Mouse (Mus musculus): ENCODE data around the gene Sbno1. TPM values are rescaled to one million over a fixed set of nuclear protein-coding genes. Genes with fewer than 3 reads are reported as not detected.
"Not testable (repeated sequence)": the region's sequence is repeated elsewhere in the genome, so short reads cannot be mapped to it uniquely, and the experiment has no call there.

Gene Sbno1
- polyA plus RNA-seq, 1 experiment from 2014 or later, result 65.5 TPM

DNA sequence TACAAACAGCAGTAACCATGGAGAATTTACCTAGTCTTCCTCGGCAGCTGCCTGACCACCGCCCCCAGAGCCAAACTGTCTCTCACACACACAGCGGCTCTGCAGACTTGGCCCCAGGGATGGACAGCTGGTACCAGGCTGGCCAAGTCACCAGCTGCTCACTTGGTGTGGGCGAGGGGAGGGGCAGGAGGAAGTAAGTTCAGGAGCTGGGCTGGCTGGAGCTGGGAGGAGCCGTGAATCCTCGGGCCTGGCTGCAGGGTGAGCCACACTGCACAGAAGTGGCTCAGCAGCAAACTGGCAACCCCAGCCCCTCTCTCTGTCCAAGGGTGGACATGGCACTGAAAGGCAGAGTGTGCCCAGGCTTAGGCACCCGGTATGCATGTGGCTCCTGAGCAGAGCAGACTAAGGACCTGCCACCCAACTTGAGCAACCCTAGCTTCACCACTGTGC is 74.7 kb downstream of the Sbno1 start:
- H3K27ac ChIP-seq, result peak overlapping the region; percentile 99
- ATAC-seq (replicated peaks; ENCODE audit: insufficient number of reproducible peaks, insufficient read depth, low FRiP score, low read depth), result no peak
- 31% methylated on average over 6 of the region's 7 CpGs for WGBS

DNA sequence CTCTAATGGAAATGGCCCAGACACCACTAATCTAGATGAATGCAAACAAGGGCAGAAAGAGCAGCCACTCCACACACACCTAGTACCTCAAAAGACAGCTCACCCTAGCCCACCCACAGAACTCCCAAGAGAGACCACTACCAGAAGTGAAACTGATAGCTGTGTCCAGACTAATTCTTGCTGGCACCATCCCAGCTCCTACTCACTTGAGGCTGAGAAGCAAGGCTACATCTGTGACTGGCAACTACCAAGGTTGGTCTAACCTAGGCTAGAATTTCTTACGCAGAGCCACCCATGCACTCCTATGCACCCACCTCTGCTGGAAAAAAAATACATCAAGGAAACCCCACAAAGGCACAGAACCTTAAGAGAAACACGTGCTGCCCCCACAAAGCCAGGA is 75.5 kb downstream of the Sbno1 start:
- H3K36me3 ChIP-seq, result peaks cover 29% of the 10 kb centered on the region
- H3K27me3 ChIP-seq, result no peaks in the 10 kb centered on the region
- 79% methylated on average over 2 of the region's 2 CpGs for WGBS
- no peaks in the 10 kb centered on the region for H3K9me3 ChIP-seq (replicated peaks)
- peaks cover 25% of the 10 kb centered on the region for H3K4me1 ChIP-seq (replicated peaks)
- H3K4me3 ChIP-seq, result no peak overlapping the region
- no peak overlapping the region for H3K9ac ChIP-seq
- no peak for ATAC-seq (replicated peaks; ENCODE audit: insufficient number of reproducible peaks, insufficient read depth, low FRiP score, low read depth)
- peak overlapping the region; percentile 94; the same call in 1 of the 2 replicates for H3K4me2 ChIP-seq
- H3K27ac ChIP-seq, result peak overlapping the region; percentile 99

More for the DNA sequence above, 74.7 kb downstream of the Sbno1 start:
- peak overlapping the region; percentile 94 for H3K4me2 ChIP-seq
- H3K27me3 ChIP-seq, result no peaks in the 10 kb centered on the region
- H3K36me3 ChIP-seq, result peaks cover 26% of the 10 kb centered on the region
- peak overlapping the region; percentile 99; the same call in 1 of the 2 replicates for H3K9ac ChIP-seq
- H3K4me1 ChIP-seq (replicated peaks), result peaks cover 27% of the 10 kb centered on the region
- peak overlapping the region; percentile 97 for H3K4me3 ChIP-seq
- H3K9me3 ChIP-seq (replicated peaks), result no peaks in the 10 kb centered on the region

DNA sequence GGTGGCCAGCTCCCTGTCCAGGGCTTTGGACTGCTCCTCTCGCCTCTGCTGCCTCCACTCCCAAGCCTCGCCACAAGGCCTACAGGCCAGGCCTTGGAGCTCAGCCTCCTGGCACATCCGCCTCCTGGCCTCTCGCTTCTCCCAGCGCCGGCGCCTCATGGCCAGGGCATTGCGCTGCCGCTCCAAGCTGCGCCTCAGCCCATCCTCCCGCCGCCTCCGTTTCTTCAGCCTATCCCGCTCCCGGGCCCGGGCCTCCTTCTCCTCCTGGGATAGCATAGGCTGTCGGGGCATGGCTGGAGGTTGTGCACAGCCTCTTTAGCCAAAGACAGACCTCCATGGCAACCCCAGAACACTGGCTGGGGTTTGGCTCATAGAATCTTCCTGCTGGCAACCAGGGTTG is 76.6 kb downstream of the Sbno1 start:
- H3K27ac ChIP-seq, result no peak overlapping the region
- no peak overlapping the region for H3K4me3 ChIP-seq
- WGBS, result 95% methylated on average over 17 of the region's 17 CpGs
- H3K9ac ChIP-seq, result no peak overlapping the region
- H3K27me3 ChIP-seq, result no peaks in the 10 kb centered on the region
- no peak for ATAC-seq (replicated peaks; ENCODE audit: insufficient number of reproducible peaks, insufficient read depth, low FRiP score, low read depth)
- peaks cover 25% of the 10 kb centered on the region for H3K4me1 ChIP-seq (replicated peaks)
- H3K9me3 ChIP-seq (replicated peaks), result no peaks in the 10 kb centered on the region
- H3K4me2 ChIP-seq, result no peak overlapping the region
- peaks cover 38% of the 10 kb centered on the region for H3K36me3 ChIP-seq

DNA sequence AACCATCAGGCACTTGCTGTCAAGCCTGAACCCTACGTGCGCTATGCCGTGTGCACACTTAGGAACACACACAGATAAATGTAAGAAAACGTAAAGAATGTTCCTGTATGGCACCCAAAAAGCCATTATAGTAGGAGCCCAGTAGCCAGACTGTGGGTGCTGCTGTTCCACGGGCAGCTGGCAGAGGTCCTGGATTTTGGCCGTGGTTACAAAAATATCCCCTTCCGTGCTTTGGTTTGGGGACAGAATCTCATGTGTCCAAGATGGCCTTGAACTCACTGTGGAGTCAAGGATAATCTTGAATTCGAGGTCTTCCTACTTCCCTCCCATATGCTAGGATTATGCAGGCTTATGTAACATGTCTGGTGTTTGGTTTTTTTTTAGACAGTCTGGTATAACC is 82.9 kb downstream of the Sbno1 start:
- Histone ChIP-seq H3K4me2 (no peak overlapping the region), H3K27ac (no peak overlapping the region), H3K4me3 (no peak overlapping the region), H3K9me3 (replicated peaks) (no peaks in the 10 kb centered on the region), H3K27me3 (no peaks in the 10 kb centered on the region), H3K9ac (no peak overlapping the region), H3K4me1 (replicated peaks) (peaks cover 14% of the 10 kb centered on the region), H3K36me3 (peaks cover 27% of the 10 kb centered on the region)
- WGBS, result 77% methylated on average over 8 of the region's 8 CpGs
- no peak for ATAC-seq (replicated peaks; ENCODE audit: insufficient number of reproducible peaks, insufficient read depth, low FRiP score, low read depth)

DNA sequence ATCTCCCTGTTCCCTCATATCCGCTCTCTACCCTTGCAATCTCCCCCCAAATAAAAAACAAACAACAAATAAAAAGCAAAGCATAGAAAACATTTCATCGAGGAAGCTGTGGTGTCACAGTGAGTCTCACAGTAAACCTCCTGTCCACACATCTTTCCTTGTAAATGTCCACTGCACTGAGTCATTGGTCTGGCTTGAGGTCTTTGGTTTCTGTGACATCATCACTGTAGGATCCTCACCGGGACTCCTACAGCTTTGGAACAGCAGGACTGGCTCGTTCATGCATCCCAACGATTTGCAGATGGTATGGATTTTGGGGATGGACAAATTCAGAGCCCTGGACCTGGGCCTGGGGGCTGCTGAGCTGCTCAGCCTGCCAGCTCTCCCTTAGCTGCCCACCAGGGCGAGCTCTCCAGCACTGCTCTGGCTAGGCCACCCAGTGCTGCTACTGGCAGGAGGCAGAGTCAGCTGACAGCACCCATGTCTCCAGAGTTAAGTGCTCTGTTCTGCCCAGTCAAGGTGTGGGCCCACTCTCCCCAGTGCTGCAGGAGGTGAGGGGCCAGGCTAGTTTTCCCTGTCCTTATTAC is 84.0 kb downstream of the Sbno1 start:
- Histone ChIP-seq H3K4me1 (replicated peaks) (peaks cover 22% of the 10 kb centered on the region), H3K36me3 (peaks cover 23% of the 10 kb centered on the region)
- H3K27me3 ChIP-seq; H3K9ac ChIP-seq; H3K4me3 ChIP-seq; H3K4me2 ChIP-seq; H3K9me3 ChIP-seq (replicated peaks); ATAC-seq (replicated peaks; ENCODE audit: insufficient number of reproducible peaks, insufficient read depth, low FRiP score, low read depth); H3K27ac ChIP-seq: not testable (repeated sequence)
- 61% methylated on average over 6 of the region's 6 CpGs for WGBS

DNA sequence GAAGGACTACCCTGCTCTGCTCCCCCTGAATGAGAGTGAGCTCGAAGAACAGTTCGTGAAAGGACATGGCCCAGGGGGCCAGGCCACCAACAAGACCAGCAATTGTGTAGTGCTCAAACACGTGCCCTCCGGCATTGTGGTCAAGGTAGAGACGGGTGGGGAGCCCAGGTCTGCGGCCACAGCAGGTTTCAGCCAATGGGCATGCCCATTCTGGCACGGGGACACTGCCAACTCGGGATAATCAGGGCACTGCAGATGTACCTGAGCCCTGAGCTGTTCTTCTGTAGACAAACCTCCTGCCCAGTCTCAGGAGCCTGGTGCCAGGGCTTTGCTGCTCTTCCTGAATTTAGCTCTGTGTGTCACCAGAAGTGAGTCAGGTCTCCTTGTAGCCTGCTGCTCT is 87.0 kb downstream of the Sbno1 start:
- Histone ChIP-seq H3K27ac (0 out of 2 replicates have a peak overlapping the region, but pooled peaks have one; percentile 3), H3K4me3 (no peak overlapping the region), H3K36me3 (peaks cover 4% of the 10 kb centered on the region; the same call in 1 of the 2 replicates), H3K27me3 (no peaks in the 10 kb centered on the region), H3K9me3 (replicated peaks) (no peaks in the 10 kb centered on the region), H3K4me1 (replicated peaks) (peaks cover 39% of the 10 kb centered on the region), H3K4me2 (no peak overlapping the region), H3K9ac (no peak overlapping the region)
- ATAC-seq (replicated peaks; ENCODE audit: insufficient number of reproducible peaks, insufficient read depth, low FRiP score, low read depth), result no peak
- 92% methylated on average over 8 of the region's 8 CpGs for WGBS

DNA sequence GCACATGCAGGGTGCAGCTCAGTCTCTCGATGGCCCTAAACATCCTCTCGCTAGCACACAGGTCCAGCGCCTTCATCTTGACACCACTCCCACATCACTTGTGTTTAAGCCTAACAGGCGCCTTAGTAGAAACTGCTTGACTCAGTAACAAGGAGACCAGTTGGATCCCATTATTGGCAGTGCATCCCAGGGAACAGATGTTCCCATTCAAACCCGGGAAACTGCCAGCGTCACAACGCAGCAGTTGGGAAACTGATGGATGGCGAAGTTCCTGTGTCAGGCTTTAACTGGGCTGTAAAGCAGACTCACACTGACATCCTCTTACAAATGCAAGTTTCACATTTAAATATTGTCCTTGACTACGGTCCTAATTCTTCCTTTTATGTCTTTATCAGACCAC is 87.9 kb downstream of the Sbno1 start:
- 68% methylated on average over 9 of the region's 9 CpGs for WGBS
- H3K36me3 ChIP-seq, result peaks cover 4% of the 10 kb centered on the region; the same call in 1 of the 2 replicates
- peaks cover 44% of the 10 kb centered on the region for H3K4me1 ChIP-seq (replicated peaks)
- no peaks in the 10 kb centered on the region for H3K9me3 ChIP-seq (replicated peaks)
- no peak for ATAC-seq (replicated peaks; ENCODE audit: insufficient number of reproducible peaks, insufficient read depth, low FRiP score, low read depth)
- no peaks in the 10 kb centered on the region for H3K27me3 ChIP-seq
- no peak overlapping the region for H3K27ac ChIP-seq
- H3K9ac ChIP-seq, result no peak overlapping the region
- H3K4me2 ChIP-seq, result no peak overlapping the region
- H3K4me3 ChIP-seq, result no peak overlapping the region

DNA sequence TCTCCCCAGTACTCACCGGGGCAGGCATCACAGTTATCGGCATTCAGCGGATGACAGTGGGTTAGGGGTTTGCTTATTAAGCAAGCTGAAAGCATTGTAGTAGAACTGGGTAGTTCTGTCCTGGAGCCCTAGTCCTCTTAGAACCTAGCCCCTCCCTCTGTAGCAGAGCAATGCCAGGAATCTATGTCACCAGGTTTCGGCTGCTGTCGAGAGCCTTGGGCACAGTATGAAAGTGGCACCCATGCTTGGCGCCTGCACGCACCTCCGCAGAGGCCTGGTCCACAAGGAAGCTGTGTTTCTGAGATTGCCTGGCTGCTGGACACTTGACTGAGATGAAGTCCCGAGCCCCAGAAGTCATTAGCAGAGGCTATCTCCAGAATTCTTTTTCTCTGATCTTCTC is 88.7 kb downstream of the Sbno1 start:
- Histone ChIP-seq H3K9me3 (replicated peaks) (no peaks in the 10 kb centered on the region), H3K27ac (peak overlapping the region; percentile 27), H3K4me2 (no peak overlapping the region), H3K36me3 (peaks cover 4% of the 10 kb centered on the region; the same call in 1 of the 2 replicates), H3K4me3 (no peak overlapping the region), H3K4me1 (replicated peaks) (peaks cover 44% of the 10 kb centered on the region), H3K9ac (no peak overlapping the region), H3K27me3 (no peaks in the 10 kb centered on the region)
- ATAC-seq (replicated peaks; ENCODE audit: insufficient number of reproducible peaks, insufficient read depth, low FRiP score, low read depth), result no peak
- WGBS, result 50% methylated on average over 9 of the region's 9 CpGs

DNA sequence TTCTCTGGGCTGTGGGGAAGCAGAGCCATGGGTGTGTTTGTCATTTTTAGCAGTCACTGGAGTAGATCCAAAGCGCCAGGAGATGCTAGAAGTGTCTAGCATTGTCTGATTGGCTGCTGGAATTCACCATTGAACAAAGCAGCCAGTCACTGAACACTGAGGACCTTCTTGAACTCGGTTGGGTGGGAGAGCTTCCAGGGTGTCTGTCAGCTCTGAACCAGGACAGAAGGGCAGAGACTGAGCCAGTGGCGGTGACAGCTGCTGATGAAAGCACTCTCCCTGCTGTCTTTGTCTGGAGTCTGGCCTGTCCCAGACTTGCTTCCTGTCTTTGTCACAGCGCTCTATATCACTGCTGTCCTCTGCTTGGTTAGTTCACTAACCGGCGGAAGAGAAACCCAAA is 91.4 kb downstream of the Sbno1 start:
- no peaks in the 10 kb centered on the region for H3K9me3 ChIP-seq (replicated peaks)
- peak overlapping the region; percentile 24; the same call in 1 of the 2 replicates for H3K4me2 ChIP-seq
- no peaks in the 10 kb centered on the region for H3K36me3 ChIP-seq
- peak; percentile 85 for ATAC-seq (replicated peaks; ENCODE audit: insufficient number of reproducible peaks, insufficient read depth, low FRiP score, low read depth)
- H3K27me3 ChIP-seq, result no peaks in the 10 kb centered on the region
- H3K27ac ChIP-seq, result peak overlapping the region; percentile 86
- peaks cover 39% of the 10 kb centered on the region for H3K4me1 ChIP-seq (replicated peaks)
- no peak overlapping the region for H3K9ac ChIP-seq
- no peak overlapping the region for H3K4me3 ChIP-seq
- WGBS, result 13% methylated on average over 6 of the region's 6 CpGs

DNA sequence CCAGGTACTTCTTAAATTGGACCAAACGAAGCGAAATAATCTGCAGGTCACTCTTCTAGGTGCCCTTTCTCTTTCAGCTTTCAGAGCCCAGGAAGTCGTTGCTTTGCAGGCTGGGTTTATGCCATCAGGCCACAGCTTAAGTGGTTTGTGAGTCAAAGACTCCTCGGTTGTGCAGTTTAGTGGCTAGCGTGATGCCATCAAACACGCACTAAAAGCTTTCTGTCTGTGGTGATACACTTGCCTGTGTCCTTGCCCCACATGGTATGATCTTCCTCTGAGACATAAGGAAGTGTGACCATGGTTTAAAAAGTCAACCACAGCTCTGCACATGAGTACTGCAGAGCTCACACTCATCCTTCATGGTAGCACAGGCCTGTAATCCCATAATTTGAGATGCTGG is 95.7 kb downstream of the Sbno1 start:
- WGBS, result 89% methylated on average over 6 of the region's 6 CpGs
- Histone ChIP-seq H3K27ac (no peak overlapping the region), H3K4me2 (no peak overlapping the region), H3K4me1 (replicated peaks) (peaks cover 35% of the 10 kb centered on the region), H3K4me3 (no peak overlapping the region), H3K9me3 (replicated peaks) (no peaks in the 10 kb centered on the region), H3K27me3 (no peaks in the 10 kb centered on the region), H3K9ac (no peak overlapping the region), H3K36me3 (no peaks in the 10 kb centered on the region)
- no peak for ATAC-seq (replicated peaks; ENCODE audit: insufficient number of reproducible peaks, insufficient read depth, low FRiP score, low read depth)

DNA sequence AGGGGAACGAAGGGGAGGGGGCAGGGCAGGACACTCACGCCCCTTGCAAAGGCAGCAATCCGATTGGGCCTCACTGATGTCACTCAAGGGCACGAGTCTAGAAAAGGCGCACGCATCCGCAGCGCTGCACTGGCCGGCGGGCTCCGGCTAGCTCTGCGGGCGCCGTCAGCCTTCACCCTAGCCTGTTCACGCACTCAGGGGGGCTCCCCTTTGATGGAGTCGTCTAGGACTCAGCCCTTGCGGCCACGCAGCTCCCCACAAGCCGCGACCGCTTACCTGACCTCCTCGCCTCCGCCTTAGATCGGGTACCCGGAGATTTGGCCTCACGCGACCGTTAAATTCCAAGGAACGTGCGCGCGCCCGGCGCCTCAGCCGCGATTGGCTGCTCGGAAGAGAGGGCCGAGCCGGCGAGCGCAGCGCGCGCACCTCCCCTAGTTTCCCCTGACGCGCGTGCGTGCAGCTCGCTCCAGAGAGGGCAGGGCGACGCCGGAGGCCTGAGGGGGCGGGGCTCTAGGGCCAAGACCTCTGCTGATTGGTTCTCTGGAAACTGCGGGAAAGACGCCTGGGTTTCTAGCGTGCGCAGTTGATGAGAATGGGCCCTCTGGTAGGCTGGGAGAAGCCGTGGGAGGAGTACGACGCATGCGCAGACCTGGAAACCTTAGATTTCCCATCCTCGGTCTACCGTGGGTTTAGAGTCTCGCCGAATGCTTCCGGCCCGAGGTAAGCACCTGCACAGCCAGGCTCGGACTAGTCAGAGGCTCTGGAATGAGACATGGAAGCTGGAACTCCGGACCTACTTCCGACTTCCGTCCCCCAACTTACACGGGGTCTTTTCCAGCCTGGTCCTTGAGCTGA is 98.1 kb downstream of the Sbno1 start, which contains the start of the genes Mphosph9 and 2810006K23Rik:
Mphosph9 (minus strand) TSS at position 463 of the 855 bp plus-strand sequence.
2810006K23Rik (plus strand) TSS at position 580 of the 855 bp plus-strand sequence.
- Histone ChIP-seq H3K4me3 (peak within 1 kb of the TSS; percentile 87), H3K9ac (peak within 1 kb of the TSS; percentile 92), H3K4me2 (peak within 1 kb of the TSS; percentile 90), H3K36me3 (0 out of 2 replicates have a peak, but pooled peaks cover 5% of the 10 kb centered on the region), H3K4me1 (replicated peaks) (peaks cover 16% of the 10 kb centered on the region), H3K9me3 (replicated peaks) (no peaks in the 10 kb centered on the region), H3K27me3 (no peaks in the 10 kb centered on the region), H3K27ac (peak within 1 kb of the TSS; percentile 98)
- ATAC-seq (replicated peaks; ENCODE audit: insufficient number of reproducible peaks, insufficient read depth, low FRiP score, low read depth), result peak; percentile 97
- WGBS, result under 1% methylated on average over 72 of the region's 72 CpGs

All from heart, embryonic 15.5 days (tissue).